Mouse (Mus musculus): ENCODE data around the gene Gm8677. TPM values are rescaled to one million over a fixed set of nuclear protein-coding genes. Genes with fewer than 3 reads are reported as not detected.

Gm8677 gene
- not detected in 4 replicates for total RNA-seq (2023)

DNA sequence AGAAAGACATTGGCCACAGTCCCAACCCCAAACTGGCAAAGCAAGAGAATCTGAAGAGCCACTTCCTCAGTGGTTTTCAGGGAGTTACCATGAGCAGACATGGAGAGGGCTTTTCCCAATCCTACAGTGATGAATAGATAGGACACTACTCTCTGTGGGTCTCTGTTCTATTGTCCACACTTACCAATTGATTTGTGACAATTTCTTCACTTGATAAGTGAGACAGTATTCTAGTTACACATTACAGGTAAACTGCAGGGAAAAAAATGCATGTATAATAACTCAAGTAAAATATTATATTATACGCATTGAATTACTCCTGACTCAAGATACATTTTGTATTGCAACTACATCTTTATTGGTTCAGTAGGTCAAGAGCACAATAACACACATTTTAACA, at the start of gene Gm8677:
Gene Gm8677, minus strand, starts transcription at position 101 of the 400 bp plus-strand sequence.

DNA sequence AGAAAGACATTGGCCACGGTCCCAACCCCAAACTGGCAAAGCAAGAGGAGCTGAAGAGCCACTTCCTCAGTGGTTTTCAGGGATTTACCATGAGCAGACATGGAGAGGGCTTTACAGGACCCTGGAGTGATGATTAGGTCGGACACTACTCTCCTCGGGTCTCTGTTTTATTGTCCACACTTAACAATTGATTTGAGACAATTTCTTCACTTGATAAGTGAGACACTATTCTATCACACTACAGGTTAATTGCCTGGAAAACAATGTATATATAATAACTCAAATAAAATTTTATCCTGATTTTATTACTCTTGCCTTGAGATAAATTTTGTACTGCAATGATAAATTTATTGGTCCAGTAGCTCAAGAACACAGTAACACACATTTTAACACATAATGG, 30.6 kb upstream of the Gm8677 start, which contains the start of gene Gm4201:
Gene Gm4201, minus strand, starts transcription at position 101 of the 400 bp plus-strand sequence.

DNA sequence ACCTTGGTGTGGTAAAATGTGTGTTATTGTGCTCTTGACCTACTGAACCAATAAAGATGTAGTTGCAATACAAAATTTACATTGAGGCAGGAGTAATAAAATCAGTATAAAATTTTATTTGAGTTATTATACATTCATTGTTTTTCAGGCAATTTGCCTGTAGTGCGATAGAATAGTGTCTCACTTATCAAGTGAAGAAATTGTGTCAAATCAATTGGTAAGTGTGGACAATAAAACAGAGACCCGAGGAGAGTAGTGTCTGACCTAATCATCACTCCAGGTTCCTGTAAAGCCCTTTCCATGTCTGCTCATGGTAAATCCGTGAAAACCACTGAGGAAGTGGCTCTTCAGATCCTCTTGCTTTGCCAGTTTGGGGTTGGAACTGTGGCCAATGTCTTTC, 12.0 kb downstream of the Gm8677 start, which contains the start of gene Vmn1r152:
Gene Vmn1r152, plus strand, starts transcription at position 301 of the 400 bp plus-strand sequence.

DNA sequence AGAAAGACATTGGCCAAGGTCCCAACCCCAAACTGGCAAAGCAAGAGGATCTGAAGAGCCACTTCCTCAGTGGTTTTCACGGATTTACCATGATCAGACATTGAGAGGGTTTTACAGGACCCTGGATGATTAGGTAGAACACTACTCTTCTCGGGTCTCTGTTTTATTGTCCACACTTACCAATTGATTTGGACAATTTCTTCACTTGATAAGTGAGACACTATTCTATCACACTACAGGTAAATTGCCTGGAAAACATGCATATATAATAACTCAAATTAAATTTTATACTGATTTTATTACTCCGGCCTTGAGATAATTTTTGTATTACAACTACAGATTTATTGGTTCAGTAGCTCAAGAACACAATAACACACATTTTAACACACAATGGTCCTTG, 35.1 kb downstream of the Gm8677 start, which contains the start of gene Vmn1r151:
Gene Vmn1r151, minus strand, starts transcription at position 101 of the 400 bp plus-strand sequence.

Other genes with a start within 250 kb of the Gm8677 start
- gene Gm4187, start 205.2 kb downstream of the Gm8677 start, total RNA-seq (2023), result not detected in 4 replicates
- gene Gm8660, start 163.8 kb downstream of the Gm8677 start, total RNA-seq (2023), result not detected in 4 replicates
- gene Vmn1r148, start 121.3 kb downstream of the Gm8677 start, total RNA-seq (2023), result not detected in 4 replicates
- gene Vmn1r149, start 96.7 kb downstream of the Gm8677 start, total RNA-seq (2023), result not detected in 4 replicates
- not detected in 4 replicates for gene Gm10665, start 70.8 kb downstream of the Gm8677 start, total RNA-seq (2023)
- gene Vmn1r151, start 35.2 kb downstream of the Gm8677 start, total RNA-seq (2023), result not detected in 4 replicates
- not detected in 4 replicates for gene Vmn1r152, start 11.9 kb downstream of the Gm8677 start, total RNA-seq (2023)
- not detected in 4 replicates for gene Gm4201, start 30.5 kb upstream of the Gm8677 start, total RNA-seq (2023)
- gene Gm4565, start 53.2 kb upstream of the Gm8677 start, total RNA-seq (2023), result not detected in 4 replicates
- not detected in 4 replicates for gene Vmn1r155, start 123.1 kb upstream of the Gm8677 start, total RNA-seq (2023)
- not detected in 4 replicates for gene Gm8693, start 157.4 kb upstream of the Gm8677 start, total RNA-seq (2023)
- gene Gm4567, start 184.8 kb upstream of the Gm8677 start, total RNA-seq (2023), result not detected in 4 replicates
- not detected in 4 replicates for gene Vmn1r157, start 226.8 kb upstream of the Gm8677 start, total RNA-seq (2023)

All from B cell, adult 62 days (primary cell).